In the genomic region with DNA sequence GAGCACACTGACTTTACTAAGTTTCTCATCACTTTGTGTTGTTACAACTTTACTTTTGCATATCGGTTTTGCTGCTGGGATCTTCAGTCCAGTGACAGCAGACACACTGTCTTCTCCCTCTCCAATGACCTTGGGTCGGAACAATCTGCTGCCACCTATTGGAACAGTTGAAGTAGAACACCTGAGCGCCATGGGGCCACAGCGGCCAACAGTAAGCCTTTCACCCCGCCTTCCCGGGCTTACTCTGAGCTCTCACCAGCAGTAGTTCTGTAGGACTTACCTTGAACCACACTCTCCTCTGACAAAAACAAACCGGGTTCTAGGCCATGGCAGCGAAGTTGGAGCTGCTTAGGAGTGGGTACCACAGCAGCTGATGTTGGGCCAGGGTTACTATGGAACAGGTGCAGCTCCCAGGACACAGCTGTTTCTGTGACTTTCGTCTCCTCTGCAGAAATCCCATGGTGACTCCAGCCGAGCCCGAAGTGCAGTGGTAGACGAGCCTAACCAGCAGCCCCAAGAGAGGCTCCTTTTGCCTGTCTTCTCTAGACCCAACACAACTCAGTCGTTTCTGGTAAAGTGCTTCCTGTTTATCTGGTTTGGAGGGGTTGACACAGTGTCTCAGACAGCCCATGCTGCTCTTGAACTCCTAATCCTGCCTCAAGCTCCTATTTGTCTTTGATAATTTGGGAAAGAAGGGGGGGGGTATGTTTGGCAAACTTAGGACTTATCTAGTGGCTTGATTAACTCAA, we compare ENCODE assay signal across 8 mouse cellular contexts. TPM values are rescaled to one million over a fixed set of nuclear protein-coding genes. Genes with fewer than 3 reads are reported as not detected.
A peak's percentile ranks its signal among the peaks of the same experiment; 100 is the strongest.
DNase-seq lines count a peak whose midpoint lies in the region; ATAC-seq lines count a peak whose summit lies in the region.

No protein-coding gene starts in this region.

- H3K36me3 ChIP-seq in liver, embryonic 12.5 days = peaks cover 71% of the 10 kb centered on the region

- WGBS in liver, embryonic 12.5 days (ENCODE audit: insufficient replicate concordance) = 33% methylated on average over 13 of the region's 13 CpGs

- H3K4me2 ChIP-seq in liver, embryonic 12.5 days = no peak overlapping the region

- peak; percentile 81 for ATAC-seq in cerebellum, adult (ENCODE audit: insufficient number of reproducible peaks, low FRiP score, low TSS enrichment)
- ATAC-seq in liver, embryonic 12.5 days = peak; percentile 74
- ATAC-seq in neutrophil, adult 5-6 weeks (ENCODE audit: extremely low read depth, insufficient number of reproducible peaks, low FRiP score, poor library complexity, severe bottlenecking) = peak; percentile 86

- no peak for DNase-seq in cerebellum, adult 11 months
- DNase-seq in Muller cell, postnatal 12 days (ENCODE audit: inconsistent ontology term) = peak; percentile 30
- peak; percentile 71 for DNase-seq in embryo, embryonic 10 days (ENCODE audit: low spot score)
- peak; percentile 69 for DNase-seq in heart, postnatal 4 days
- peak; percentile 46 for DNase-seq in yolk sac, embryonic 10.5 days (ENCODE audit: low spot score)

- no peaks in the 10 kb centered on the region for H3K27me3 ChIP-seq in liver, embryonic 12.5 days (replicated peaks)

- no peak overlapping the region for H3K4me3 ChIP-seq in liver, embryonic 12.5 days

- no peaks in the 10 kb centered on the region for H3K9me3 ChIP-seq in liver, embryonic 12.5 days (replicated peaks)

- no peak overlapping the region for H3K9ac ChIP-seq in liver, embryonic 12.5 days

- no peak overlapping the region; the same call in 1 of the 2 replicates for H3K27ac ChIP-seq in liver, embryonic 12.5 days

- H3K4me1 ChIP-seq in liver, embryonic 12.5 days = peaks cover 14% of the 10 kb centered on the region

RNA-seq across cellular contexts. Expression of gene Dnajc9, which starts 10.2 kb away (rescaled TPM):
- total RNA-seq in heart, postnatal 4 days (2021) = 10 to 100 TPM; 39.7 to 42.5 TPM
- 146 and 147 TPM in 2 replicates for polyA plus RNA-seq in liver, embryonic 12.5 days (2016; fragmentation: Nextera tagmentation; extraction: Ambion mirVana)
- 179 and 180 TPM in 2 replicates for total RNA-seq in neutrophil, adult 5-6 weeks (2017)

RNA-seq across cellular contexts. Expression of gene Mrps16, which starts 14.9 kb away (rescaled TPM):
- 10 to 100 TPM; 68.8 to 70.0 TPM for total RNA-seq in heart, postnatal 4 days (2021)
- polyA plus RNA-seq in liver, embryonic 12.5 days (2016; fragmentation: Nextera tagmentation; extraction: Ambion mirVana) = 80.1 and 81.3 TPM in 2 replicates
- total RNA-seq in neutrophil, adult 5-6 weeks (2017) = 23.1 and 30.7 TPM in 2 replicates

RNA-seq across cellular contexts. Expression of gene Fam149b, which starts 30.5 kb away (rescaled TPM):
- total RNA-seq in heart, postnatal 4 days (2021) = 10 to 100 TPM; 34.4 to 35.8 TPM
- polyA plus RNA-seq in liver, embryonic 12.5 days (2016; fragmentation: Nextera tagmentation; extraction: Ambion mirVana) = 14.6 TPM in 2 replicates
- total RNA-seq in neutrophil, adult 5-6 weeks (2017) = 58.0 and 59.8 TPM in 2 replicates

RNA-seq across cellular contexts. Expression of gene Ecd, which starts 30.6 kb away (rescaled TPM):
- total RNA-seq in heart, postnatal 4 days (2021) = 10 to 100 TPM; 33.6 to 35.7 TPM
- polyA plus RNA-seq in liver, embryonic 12.5 days (2016; fragmentation: Nextera tagmentation; extraction: Ambion mirVana) = 49.2 and 49.5 TPM in 2 replicates
- total RNA-seq in neutrophil, adult 5-6 weeks (2017) = 35.0 and 35.8 TPM in 2 replicates
